Mouse (Mus musculus): ENCODE measurements around the gene Cfap45. TPM values are rescaled to one million over a fixed set of nuclear protein-coding genes. Genes with fewer than 3 reads are reported as not detected.

The Cfap45 gene
- polyA plus RNA-seq (2017; shearing (Covaris generic)): 0.55 TPM

GRCm38 (mm10) chr1:172520576-172521440 lies at the start of gene Cfap45:
TSS of gene Cfap45 (plus strand) at chr1:172520801.

GRCm38 (mm10) chr1:172475054-172475741 lies 45.4 kb upstream of the Cfap45 start, which contains the start of gene Slamf9:
TSS of gene Slamf9 (plus strand) at chr1:172475358.

GRCm38 (mm10) chr1:172481540-172482280 lies 38.9 kb upstream of the Cfap45 start, which contains the start of gene Igsf9:
TSS of gene Igsf9 (plus strand) at chr1:172481788.

GRCm38 (mm10) chr1:172499765-172500441 lies 20.7 kb upstream of the Cfap45 start, which contains the start of gene Tagln2:
TSS of gene Tagln2 (plus strand) at chr1:172500047.

GRCm38 (mm10) chr1:172555638-172556037 lies 35.0 kb downstream of the Cfap45 start, which contains the start of gene Vsig8:
TSS of gene Vsig8 (plus strand) at chr1:172555938.

GRCm38 (mm10) chr1:172590385-172590784 lies 69.8 kb downstream of the Cfap45 start, which contains the start of gene Slamf8:
TSS of gene Slamf8 (minus strand) at chr1:172590568.

Other genes starting within 250 kb of the Cfap45 start
- not detected for gene Atp1a2, start 222.7 kb upstream of the Cfap45 start, polyA plus RNA-seq (2017; shearing (Covaris generic))
- not detected for gene Kcnj9, start 191.5 kb upstream of the Cfap45 start, polyA plus RNA-seq (2017; shearing (Covaris generic))
- gene Kcnj10, start 179.6 kb upstream of the Cfap45 start, polyA plus RNA-seq (2017; shearing (Covaris generic)): not detected
- gene Pigm, start 144.3 kb upstream of the Cfap45 start, polyA plus RNA-seq (2017; shearing (Covaris generic)): 8.2 TPM
- not detected for gene Slamf9, start 45.4 kb upstream of the Cfap45 start, polyA plus RNA-seq (2017; shearing (Covaris generic))
- 0.90 TPM for gene Igsf9, start 39.0 kb upstream of the Cfap45 start, polyA plus RNA-seq (2017; shearing (Covaris generic))
- 280 TPM for gene Tagln2, start 20.8 kb upstream of the Cfap45 start, polyA plus RNA-seq (2017; shearing (Covaris generic))
- gene Vsig8, start 35.1 kb downstream of the Cfap45 start, polyA plus RNA-seq (2017; shearing (Covaris generic)): not detected
- gene Slamf8, start 69.8 kb downstream of the Cfap45 start, polyA plus RNA-seq (2017; shearing (Covaris generic)): not detected
- not detected for gene Fcrl6, start 81.8 kb downstream of the Cfap45 start, polyA plus RNA-seq (2017; shearing (Covaris generic))
- 2.0 TPM for gene Dusp23, start 112.2 kb downstream of the Cfap45 start, polyA plus RNA-seq (2017; shearing (Covaris generic))
- not detected for gene Crp, start 177.3 kb downstream of the Cfap45 start, polyA plus RNA-seq (2017; shearing (Covaris generic))